Mouse (Mus musculus) kidney, adult 11 months (tissue): ENCODE data around the gene Nkx2-1.
A peak's percentile ranks its signal among the peaks of the same experiment; 100 is the strongest.
"Not testable (repeated sequence)": the region's sequence is repeated elsewhere in the genome, so short reads cannot be mapped to it uniquely, and the experiment has no call there.

Source experiments
- DNase-seq: peaks from one replicate; pipeline ENCODE4 v3.0.0; 2022

Gene Nkx2-1

DNA sequence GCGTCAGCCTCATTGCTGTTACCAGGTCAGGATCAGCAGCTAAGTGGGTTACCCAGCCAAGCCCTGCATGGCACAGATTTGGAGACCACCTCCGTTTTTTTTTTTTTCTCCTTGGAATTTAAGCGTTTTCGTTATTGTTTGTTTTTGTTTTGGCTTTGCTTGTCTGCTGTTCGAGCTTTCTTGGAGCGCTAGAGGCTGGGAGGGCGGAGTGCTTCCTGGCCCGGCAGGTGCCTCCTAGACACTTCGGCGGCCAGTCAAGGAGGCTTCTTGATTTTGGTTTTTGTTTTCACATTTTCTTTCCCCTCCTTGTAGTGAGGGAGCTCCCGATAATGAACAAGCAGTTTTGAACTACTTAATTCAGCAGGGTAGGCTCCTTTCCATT, at the start of gene Nkx2-1:
Gene Nkx2-1 (minus strand): TSS at position 25 of the 382 bp plus-strand sequence.
- DNase-seq: no peak

DNA sequence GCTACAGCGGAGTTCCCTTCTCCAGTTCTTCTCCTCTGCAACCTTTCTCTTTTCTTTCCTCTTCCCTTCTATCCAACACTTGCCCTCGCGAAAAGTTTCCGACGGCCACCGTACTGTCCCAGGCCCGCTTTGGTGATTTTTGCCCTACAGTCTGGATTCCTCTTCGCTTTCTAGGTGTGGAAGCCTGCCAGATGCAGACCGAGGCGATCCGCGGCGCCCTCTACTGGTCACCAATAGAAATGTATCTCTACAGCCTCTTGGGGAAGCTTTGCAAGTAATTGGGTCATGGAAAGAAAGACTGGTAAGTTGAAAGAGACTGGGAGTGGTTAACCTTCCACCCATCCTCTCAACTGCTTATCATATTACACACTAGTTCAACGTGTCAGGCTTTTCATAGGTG, 4.4 kb upstream of the Nkx2-1 start:
- peak; percentile 43 for DNase-seq

DNA sequence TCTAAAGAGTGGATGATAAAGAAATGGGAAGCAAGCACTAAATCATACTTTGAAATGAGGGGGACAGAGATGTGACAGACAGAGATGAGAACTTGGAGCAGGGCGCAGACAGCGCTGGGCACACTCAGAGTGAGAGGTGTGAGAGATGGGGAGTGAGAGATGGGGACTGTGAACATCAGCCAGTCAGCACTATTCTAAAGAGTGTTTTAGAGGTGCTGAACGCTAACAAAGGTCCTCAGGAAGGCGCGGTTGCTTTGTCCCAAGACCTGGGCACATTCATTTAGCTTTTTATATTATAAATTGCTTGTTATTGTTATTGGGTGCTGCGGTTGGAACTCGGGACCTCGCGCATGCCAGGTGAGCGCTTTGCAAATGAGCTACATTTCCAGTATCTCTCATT, 3.9 kb upstream of the Nkx2-1 start:
- DNase-seq: no peak

DNA sequence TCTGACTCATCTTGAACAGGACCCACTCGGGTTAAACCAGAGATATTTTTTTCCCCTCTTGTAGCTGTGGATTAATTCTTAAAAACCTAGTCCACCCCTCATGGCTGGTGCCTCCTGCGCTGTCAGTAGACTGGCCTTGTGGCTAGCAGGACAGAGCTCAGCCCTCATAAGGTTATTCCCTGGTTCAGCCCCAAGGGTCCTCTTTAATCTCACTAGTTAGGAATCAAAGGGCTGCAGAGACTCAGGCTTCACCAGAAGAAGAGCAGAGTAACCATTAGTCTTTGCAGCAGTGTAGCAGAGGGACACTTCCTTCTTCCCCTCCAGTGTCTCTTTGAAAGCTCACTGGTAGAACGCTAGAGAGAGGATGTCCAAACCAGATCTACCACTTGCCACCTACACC, 1.9 kb upstream of the Nkx2-1 start:
- DNase-seq: no peak

DNA sequence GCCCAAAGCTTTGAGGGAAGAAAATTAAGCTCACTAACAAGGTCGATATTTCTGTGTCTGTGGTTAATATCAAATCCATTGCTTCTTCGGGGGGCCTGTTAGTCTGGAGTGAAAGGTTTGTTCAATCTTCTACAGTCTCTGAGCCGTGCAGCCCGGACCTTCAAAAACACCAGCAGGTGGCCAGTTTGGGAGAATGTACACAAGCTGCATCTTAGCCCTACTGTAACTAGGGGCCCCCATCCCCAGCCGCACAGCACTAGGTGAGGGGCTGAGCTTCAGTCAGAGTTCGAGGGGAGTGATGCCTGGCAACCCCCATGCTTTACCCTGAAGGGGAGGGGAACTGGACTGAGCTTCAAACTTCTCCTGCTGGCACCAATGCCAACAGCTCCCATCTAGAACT, 1.2 kb upstream of the Nkx2-1 start:
- no peak for DNase-seq

DNA sequence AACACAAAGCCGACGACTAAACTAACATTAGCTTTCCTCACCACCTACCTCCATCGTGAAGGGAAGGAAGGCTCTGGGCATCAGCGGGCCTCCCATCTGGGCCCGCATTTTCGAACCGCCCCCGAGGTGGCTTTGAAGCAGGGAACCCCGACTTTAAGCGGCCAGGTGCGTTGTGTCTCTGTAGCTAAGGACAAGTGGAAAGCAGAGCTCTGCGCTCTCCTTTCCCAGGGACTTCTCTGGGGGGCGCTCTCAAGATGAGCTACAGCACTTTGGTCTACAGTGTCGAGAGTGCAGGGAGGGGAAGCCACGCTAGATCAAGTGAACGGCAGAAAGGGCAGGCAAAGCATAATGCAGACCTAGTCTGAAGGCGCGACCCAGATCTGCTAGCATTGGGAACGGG, 634 bp upstream of the Nkx2-1 start:
- DNase-seq: no peak

DNA sequence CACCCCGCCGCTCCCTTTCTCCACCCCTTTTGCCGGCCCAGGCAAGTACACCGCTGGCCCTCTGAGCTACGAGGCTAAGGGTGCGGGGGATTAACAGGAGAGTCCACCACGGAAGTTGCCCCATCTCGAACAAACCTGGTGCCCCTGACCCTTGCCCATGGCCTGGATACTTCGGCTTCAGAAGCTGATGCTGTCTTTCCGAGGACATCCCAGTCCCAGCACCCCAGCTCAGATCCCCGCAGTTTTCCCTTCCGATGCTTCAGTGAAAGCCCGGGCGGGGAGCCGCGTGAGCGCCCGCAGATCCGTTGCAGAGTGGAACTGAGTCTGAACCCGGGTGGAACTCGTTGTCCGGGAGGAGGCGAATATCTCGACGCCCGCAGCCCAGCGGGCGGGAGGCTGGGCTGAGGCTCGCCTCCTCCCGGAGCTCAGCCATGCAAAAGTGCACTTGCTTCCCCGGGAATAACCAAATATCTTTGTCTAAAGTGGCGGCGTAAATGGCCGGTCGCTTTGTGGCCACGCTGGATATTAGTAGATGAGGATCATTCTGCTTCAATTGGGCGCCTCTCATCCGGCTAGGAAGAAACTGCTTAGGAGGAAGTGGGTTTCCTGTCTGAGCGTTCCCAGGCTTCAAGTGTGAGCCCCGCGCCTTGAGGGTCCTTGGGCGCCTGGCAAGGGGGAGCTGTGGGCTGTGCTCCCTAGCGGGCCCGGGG, 379 bp downstream of the Nkx2-1 start:
- no peak for DNase-seq

DNA sequence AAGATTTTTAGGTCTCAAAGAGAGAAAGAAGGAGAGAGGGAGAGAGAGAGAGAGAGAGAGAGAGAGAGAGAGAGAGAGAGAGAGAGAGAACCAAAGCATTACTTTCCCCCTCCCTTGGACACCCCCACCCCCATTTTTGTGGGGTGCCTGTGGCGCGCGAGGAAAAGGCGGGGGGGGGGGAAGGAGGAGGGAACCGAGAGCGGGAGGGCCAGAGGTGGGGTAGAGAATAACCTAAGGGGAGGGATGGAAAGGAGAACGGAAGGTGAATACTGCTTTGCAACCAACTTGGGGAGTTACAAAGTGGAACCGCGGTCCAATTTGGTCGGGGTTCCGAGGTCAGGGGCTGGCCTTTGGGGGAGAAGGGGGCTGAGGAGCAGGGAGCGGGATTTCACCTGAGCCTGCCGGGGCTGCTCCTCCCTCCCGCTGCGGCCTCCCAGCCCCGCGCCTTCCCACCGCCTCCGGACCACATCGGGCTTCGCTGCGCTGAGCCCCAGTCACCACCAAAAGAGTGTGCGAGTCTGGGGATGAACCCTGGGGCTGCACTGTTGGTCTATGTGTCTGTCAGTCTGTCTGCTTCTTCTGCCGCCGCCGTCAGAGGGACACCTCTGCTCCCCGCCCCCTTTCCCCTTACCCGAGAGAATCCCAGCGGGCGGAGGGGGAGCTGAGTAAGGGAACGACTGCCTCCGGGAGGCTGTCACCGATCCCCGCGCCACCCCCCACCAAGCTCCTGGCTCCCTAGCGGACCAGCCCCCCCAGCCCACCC, 1.1 kb downstream of the Nkx2-1 start:
- no peak for DNase-seq

DNA sequence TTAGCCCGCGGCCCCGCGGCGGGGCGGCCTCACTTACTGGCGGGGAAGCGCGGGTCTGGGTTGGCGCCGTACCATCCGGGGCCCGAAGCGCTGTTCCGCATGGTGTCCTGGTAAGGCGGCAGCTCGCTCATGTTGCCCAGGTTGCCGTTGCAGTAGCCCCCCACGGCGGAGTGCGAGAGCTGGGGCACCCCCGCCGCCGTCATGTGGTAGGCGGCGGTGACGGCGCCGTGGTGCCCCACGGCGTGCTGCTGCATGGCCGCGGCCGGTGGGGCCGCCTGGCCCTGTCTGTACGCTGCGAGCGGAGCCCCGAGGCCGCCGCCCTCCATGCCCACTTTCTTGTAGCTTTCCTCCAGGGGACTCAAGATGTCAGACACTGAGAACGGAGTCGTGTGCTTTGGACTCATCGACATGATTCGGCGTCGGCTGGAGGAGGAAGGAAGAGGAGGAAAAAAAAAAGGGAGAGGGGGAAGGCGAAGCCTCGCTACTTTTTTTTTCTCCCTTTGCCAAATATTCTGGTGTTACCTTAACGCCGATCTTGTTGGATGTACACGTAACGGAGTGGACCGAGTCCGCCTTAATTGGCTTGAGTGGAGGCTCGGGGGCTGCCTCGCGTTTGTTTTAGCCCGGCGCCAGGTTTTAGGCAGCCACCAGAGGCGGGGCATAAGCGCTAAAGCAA, 1.9 kb downstream of the Nkx2-1 start:
- DNase-seq: no peak

DNA sequence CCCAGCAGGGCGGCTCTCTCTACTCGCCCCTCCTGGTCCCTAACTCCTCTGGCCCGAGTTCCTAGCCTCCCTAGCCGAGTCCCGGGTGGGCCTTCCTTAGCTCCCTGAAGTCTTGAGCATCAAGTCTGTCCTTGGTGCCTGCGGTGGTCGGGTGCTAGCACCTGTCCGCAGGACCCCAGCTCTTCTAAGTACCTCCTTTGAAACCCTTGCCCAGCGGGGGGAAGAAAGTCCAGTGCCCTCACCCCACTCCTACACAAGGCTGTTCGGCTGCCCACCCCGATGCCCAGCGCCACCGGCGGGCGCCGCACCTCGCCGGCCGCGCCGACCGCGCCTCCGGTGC, 2.4 kb downstream of the Nkx2-1 start:
- no peak for DNase-seq

DNA sequence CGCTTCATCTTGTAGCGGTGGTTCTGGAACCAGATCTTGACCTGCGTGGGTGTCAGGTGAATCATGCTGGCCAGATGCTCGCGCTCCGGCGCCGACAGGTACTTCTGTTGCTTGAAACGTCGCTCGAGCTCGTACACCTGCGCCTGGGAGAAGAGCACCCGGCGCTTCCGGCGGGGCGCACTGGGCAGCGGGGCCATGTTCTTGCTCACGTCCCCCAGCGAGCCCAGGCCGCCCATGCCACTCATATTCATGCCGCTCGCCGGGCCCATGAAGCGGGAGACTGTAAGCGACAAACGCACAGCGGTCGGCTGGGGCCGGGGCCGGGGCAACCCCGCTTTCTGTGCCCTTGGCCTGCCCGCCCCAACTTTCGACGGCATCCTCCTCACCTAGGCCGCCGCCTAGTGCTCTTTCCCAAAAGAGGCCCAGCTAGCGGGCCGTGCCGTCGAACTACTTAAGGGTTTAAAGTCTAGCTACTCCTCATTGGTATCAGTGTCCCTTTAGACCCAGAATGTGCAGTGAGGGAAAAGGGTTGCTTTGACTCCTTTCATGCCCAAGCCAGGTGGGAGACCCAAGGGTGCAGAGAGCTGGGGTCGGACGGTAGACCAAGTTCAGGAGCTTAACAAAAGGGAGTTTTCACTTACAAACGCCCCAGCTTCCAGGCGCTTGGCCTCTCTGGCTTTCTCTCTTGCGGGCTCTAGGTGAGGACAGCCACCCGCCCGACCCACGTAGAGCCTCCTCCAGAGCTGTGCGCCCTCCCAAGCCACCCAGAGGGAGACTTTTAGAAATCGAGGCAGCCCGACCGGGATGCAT, 3.0 kb downstream of the Nkx2-1 start:
- DNase-seq: no peak

DNA sequence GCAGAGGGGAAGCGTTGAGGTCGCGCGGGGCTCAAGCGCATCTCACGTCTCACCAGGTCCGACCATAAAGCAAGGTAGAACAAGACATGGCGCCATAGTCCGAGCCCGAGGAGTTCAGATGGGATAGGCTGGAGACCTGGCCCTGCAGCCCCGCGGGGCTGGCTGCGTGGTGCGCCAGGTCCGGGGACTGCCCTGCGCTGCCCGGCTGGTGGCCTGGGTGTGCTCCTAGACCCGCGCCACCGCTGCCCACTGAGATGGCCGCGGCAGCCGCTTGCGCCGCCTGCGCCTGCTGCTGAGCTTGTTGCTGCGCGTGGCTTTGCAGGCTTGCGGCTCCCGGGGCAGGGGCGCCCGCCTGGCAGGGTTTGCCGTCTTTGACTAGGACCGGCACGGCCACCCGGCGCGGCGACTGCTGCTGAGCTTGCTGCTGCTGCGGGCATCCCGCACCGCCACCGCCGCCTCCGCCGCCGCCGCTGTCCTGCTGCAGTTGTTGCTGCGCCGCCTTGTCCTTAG, 3.7 kb downstream of the Nkx2-1 start:
- DNase-seq: no peak

DNA sequence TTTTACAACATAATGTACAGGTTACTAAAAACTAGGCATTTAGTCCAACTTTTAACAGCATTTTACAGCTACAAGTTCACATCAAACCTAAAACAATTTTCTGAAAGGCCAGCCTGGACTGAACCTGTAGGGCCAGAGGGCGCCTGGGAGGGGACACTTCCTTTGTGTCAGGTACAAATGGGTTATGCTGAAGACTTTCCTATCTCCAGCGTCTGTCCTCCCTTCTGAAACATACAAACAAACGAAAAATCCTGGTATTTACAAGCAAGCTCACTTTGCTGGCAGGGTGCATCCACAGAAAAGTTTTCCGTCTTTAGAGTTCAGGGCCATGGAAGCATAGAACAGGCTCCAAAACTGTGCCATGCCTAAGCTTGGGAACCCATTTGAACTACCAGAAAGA, 4.6 kb downstream of the Nkx2-1 start:
- DNase-seq: no peak

DNA sequence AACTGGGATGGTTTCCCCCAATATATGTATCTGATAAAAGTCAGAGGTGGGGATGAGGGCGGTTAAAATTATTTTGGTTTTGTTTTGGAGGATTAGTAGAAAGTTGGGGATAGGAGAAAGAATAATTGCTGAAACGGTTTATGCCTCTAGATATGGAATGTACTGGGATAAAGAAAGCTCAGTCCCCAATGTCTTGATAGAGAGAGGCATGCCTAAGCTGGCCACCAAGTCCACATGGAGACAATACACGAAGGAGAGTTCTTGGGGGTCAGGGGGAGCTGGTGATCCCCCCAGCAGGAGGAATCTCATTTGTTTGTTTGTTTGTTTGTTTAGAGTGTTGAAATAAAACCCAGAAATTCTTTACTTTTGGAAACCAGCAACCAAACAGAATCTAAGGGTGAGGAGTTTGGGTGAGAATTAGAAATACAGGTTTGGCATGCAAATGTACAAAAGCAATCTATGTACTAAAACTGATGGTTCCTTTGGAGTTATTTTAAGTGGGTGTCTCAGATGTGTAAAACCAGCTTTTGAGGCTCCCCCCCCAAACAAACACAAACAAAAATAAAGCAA, 5.6 kb downstream of the Nkx2-1 start:
- DNase-seq: no peak

DNA sequence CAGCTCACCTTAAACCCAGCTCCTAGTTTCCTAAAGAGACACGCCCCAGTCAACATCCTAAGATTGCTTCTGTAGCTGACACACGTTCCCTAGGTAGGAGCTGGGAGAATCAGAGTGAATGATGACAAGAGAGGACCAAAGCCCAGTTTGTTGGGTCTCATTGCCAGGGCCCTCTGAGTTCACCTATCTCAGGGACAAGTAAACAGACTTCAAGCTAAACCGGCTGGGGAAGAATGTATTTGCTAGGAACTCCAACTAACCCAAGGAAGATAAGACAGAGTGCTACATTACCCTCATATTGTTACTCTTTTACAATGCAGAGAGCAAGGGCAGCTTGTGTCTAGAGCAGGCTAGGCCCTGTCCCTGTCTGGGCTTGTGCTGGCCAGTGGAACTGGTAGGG, 6.8 kb downstream of the Nkx2-1 start:
- DNase-seq: no peak

DNA sequence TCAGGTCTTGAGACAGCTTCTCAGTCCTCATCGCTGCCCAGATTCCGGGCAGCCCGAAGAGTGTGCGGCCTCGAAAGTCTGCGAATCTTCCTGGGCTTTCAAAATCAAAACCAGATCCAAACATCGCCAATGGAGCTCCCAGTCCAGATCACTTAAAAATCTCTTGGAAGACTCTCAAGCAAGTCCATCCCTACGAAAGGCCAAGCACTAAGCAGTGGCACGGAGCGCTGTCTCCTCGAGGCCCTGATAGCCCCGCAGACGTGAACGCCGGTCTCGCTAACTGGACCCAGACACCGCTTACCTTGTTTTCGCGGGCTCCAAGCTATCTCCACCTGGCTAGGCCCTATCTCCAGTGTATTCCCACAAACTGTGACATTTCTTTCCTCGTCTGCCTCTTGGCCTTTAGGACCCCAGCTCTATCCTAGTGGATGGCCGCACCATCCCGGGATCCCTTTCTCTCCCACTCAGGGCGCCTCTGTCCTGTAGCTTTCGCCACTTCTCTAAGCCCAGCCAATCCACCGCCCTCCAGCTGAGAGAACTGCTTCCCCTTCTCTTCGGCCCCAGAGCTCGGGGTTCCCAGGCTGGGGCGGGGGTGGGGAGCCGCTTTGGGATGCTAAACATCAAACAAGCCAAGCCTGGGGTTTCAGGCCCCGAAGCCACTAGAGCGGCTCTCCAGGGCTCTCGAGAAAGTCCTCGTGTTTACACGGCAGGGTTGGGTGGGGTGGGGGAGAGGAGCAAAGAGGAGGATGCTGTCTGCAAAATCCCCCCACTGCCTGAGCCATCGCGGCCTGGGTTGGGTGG, 7.6 kb downstream of the Nkx2-1 start:
- no peak for DNase-seq

DNA sequence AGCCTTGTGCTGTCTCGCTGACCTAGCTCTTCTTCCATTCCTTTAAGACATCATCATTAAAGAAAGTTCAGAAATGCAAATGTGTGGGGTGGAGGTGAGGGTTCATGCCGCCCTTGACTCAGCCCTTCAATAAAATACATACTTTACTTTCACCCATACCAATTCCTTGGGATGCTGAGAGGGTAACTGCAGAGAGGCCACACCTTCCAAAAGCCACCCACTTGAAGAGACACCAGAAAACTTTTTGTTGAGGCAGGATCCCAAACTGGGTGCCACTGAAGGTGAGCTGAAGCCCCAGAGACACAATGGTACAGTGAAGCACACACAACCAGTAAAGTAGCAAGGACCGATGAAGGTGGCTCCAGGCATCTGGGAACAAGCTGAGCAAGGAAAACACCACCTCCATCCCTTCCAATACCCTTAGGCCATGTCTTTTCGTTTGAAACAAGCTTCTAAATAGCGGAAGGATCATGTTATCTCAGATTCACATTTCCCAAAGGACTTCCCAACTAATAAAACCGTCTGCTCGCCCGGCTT, 8.6 kb downstream of the Nkx2-1 start:
- no peak for DNase-seq

DNA sequence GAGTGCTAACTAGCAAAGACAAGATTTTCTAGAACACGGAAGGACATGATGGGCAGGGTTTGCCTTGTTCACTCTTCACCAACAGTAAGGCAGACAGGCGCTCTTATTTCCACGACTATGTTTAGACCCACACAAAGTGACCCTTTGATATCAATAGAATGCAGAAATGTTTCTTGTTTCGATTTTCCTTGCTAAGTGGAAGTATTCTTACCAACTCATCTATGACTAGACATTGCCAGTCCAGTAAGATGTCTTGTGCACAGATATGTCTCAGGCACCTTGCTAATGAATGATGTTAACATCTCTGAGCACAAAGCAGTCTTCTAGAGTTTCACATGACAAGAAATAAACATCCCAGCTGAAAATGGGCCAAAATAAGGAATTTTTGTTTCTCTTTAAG, 9.6 kb downstream of the Nkx2-1 start:
- no peak for DNase-seq

DNA sequence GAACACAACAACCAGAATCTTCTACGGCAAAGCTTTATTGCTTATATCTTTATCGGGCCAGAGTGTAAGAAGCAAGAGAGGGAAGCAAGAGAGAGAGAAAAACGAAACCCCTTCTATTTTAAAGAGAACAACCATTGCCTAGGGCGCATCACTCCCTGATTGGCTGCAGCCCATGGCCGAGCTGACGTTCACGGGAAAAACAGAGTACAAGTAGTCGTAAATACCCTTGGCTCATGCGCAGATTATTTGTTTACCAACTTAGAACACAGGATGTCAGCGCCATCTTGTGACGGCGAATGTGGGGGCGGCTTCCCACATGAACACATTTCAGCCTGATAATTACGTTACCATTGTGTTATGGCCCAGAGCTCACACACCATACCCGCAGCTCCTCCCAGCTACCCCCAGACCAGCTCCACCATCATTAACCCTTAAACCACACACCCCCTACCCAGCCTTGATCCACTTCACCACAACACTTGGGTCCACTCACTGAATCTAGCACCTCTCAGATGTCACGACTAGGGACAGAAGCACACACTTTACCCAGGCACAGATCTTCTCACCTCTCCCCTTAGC, 11.4 kb downstream of the Nkx2-1 start:
- not testable (repeated sequence) for DNase-seq

DNA sequence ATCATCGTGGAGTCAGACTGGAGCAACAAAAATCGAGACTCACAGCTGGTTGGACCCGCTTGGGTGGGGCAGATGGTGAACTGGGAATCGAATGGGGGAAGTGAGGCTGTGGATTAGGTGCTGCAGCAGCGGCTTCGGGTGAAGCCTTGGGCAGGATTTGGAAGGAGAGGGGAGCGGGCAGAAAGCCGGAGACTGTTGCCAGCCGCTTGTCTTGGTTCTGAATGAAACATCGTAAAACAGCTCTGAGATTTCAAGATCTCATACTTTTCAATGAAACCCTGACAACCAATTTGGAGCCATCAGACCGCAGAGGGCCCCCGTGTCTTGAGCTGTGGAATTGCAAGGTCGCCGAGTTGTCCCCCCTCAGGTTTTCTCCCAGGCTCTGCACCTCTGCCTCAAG, 12.5 kb downstream of the Nkx2-1 start:
- no peak for DNase-seq

DNA sequence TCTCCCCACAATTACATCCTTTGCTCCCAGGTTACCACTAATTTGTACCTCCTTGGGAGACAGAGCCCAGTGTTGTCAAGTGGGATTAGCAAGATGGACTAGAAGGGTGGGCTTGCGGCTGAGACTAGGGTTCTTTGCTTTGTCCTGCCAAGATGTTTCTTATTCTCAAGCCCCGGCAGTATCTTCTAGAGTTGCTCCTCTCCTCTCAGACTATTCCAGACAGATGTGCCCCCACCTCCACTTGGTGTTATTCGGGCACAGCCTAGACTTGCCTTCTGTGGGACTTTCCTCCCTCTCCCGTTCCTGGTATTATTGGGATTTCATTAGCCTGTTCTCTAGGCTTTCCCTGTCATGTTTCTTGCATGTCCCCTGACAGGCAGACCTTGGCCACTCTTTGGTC, 14.5 kb downstream of the Nkx2-1 start:
- no peak for DNase-seq
